Mouse (Mus musculus): ENCODE results near the gene Rtp2.

Rtp2 gene

DNA sequence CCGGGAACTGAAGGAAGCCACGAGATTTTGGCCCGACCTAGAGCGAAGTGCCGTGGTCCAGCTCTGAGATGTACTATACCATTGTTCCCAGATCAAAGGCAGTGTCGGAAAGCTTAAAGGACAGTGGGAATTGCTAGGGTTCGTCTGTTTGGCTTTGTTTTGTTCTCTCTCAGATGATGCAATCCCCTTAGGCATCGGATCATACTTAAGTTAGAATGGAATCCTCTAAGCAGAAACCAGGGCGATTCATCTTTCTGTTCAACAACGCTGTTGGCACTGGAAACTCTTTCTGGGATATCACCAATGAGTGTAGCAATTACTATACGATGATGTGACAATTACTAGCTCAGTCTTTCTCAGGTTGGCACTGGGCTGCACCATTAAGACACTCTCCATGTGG is at the start of gene Rtp2:
Rtp2 (minus strand) TSS at position 101 of the 400 bp plus-strand sequence.
- DNase-seq (ENCODE audit: extremely low read depth, low read depth) = no peak

DNA sequence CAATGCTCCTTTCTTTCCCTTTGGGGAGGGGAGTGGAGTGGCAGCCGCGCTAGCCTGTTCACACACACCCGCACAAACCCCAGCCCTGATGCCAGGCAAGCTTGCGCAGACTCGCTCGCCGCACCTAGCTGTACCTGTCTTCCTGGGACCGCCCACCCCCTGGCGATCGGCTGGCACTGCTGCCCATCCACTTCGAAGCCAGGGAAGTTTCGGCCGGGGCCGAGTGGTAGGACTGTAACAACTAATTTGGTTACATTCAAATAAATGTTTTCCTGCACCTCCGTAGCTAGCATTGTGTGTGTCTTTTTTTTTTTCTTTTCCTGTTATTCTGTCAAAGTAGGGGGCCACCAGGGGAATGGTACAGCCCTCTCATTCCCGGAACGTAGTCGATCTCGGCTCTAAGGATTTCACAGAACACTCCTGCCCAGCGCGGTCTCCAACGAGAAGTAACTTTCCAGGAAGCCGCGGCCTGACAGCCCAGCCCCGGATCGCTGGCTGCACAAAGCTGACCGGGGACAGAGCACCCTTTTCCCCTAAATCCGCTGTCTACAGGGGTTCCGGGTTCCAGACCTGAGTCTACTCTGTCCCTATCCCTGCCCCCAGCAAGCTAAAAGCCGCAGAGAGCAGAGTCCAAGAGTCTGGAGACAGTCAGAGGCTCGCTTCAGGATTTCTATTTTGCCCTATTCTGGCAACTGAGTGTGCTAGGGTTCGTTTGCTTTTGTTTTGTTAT is 49.0 kb upstream of the Rtp2 start:
- DNase-seq (ENCODE audit: extremely low read depth, low read depth) = no peak

DNA sequence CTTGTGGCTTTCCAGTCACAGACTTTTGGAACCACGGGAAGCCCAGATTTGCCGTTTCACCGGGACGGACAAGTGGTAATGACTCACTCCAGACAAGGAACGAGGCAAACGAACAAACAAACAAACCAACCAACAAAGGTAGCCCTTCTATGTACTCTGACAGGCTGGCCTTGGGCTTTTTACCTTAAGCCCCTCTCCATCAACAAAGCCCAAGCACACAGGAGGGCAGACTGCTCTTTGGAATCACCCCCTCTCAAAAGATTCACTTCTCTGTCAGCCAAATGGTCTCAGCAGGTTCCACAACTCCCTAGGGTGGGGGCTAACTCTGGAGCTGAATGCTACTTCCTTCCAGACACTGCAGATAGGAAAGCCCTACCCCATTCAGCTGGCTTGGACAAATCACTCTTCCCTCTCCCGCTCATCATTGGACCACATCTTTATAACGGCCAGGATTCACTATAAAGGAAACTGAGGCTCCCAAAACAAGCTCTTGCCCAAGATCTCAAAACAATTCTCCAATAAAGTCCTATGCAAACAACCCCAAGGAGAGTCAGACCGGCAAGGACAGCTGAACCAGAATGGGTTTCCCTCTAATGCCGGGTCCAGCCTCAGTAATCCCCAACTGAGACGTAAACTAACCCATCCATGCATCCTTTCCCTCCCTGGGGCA is 48.1 kb upstream of the Rtp2 start:
- DNase-seq (ENCODE audit: extremely low read depth, low read depth) = no peak

DNA sequence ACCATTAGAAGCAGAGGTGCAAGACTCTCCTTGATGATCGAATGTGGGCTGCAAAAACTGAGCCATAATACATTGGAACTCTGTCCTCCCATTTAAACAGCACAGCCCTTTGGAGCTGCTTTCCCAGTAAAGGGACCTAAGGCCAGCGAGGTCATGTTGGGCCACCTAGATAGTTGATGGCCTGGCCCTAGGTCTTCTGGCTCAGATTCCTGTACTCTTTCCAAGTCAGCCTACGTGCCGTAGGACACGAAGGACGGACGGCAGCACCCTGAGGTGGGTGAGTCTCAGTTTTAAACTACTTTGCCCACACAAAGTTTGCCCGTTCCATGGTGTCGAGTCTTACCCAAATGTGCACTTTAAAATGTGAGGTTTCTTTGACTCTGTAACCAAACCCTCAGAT is 47.3 kb upstream of the Rtp2 start:
- DNase-seq (ENCODE audit: extremely low read depth, low read depth) = no peak

DNA sequence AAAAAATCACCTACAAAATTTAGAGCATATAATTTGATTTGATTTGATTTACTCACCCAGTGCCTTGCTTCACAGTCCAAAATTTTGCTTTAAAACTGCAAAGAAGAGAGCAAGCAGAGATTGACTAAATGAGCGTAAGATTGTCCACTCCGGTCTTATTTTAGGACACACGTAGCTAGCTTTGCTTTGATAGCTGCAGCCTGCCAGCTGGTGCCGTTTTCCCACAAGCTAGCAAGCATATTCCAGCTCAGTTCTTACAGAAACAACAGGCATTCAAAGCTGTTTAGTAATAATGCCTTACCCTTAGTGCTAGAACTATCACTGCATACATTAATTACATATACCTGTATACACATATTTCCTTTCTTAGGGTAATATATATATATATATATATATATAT is 46.3 kb upstream of the Rtp2 start:
- DNase-seq (ENCODE audit: extremely low read depth, low read depth) = no peak

DNA sequence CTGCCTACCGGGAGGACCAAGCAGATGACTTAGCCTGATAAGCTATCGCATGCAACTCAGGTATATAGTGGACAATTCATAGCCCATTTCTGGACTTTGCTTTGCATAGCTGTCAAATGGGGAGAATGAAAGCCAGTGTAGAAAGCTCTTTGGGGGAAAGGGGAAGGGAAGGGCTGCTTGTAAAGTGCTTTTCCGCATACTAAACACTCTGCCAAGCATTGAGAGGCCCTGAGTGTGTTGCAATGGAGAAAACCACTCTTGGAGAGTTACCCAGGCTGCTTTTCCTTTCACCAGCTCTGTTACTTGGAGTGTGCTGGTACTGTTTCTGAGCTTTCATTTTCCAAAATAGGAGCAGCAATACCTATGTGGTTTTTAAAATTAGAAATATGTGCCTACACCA is 45.5 kb upstream of the Rtp2 start:
- no peak for DNase-seq (ENCODE audit: extremely low read depth, low read depth)

DNA sequence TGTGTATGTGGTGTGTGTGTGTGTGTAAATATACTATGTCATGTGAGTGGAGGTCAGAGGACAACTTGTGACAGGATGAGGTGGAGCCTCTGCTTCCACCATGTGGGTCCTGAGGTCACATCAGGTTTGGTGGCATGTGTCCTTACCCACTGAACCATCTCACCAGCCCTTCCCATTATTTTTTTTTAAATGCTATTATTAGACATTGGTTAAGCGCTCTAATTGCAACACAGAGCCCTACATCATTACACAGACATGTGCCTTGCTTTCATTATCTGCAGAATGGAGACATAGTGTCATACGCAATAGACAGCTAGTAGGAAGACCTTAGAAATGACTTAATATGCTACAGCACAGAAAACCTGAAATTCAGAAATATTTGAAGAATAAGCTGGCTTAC is 44.0 kb upstream of the Rtp2 start:
- DNase-seq (ENCODE audit: extremely low read depth, low read depth) = no peak

DNA sequence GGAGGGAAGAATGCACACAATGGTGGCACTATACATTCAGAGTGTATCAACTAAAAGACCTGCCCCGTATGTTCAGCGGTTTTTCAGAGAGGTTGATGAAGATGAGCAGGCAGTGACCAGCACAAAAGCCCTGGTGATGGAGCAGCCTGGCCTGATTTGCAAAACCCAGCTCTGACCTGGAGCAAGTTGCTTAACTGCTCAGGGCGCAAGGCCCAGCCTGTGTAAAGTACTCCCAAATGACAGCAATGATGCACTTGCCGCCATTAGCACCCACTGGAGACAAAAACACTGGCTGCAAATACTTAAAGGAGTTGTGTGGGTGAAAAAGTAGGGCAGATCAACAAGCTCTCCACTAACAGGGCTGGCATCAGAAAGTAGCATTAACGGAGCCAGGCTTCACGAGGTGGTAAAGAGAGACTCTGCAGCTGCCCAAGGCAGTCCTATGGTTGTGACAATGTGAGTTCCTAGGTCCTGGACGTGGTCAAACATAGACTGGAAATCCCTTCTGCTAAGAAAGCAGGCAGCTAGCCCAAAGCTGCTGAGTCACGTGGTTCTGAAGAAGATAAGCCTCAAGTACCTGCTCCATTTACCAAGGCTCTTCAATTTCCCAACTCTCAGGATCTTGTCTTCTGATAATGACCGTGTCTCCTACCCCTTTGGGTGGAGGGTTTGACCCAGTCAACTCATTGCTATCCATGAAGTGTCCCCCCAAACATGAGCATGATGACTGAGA is 41.6 kb upstream of the Rtp2 start:
- no peak for DNase-seq (ENCODE audit: extremely low read depth, low read depth)

DNA sequence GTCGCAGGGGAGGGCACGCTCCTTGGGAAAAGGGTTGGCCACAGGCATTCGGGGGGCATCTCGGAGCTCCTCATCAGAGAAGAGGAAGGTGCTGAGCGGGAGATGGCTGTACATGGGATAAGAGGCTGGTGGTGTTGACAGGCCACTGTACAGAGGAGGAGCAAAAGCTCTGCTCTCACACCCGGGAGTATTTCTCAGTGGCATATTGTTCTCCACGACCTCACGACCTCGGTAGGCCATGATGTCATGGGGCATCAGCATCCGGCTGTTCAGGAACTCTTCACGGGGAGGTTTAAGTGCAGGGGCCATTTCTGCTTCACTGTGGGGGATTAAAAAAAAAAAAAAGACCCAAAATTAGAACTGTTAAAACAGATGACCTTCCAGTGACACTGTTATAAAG is 40.7 kb upstream of the Rtp2 start:
- DNase-seq (ENCODE audit: extremely low read depth, low read depth) = no peak

DNA sequence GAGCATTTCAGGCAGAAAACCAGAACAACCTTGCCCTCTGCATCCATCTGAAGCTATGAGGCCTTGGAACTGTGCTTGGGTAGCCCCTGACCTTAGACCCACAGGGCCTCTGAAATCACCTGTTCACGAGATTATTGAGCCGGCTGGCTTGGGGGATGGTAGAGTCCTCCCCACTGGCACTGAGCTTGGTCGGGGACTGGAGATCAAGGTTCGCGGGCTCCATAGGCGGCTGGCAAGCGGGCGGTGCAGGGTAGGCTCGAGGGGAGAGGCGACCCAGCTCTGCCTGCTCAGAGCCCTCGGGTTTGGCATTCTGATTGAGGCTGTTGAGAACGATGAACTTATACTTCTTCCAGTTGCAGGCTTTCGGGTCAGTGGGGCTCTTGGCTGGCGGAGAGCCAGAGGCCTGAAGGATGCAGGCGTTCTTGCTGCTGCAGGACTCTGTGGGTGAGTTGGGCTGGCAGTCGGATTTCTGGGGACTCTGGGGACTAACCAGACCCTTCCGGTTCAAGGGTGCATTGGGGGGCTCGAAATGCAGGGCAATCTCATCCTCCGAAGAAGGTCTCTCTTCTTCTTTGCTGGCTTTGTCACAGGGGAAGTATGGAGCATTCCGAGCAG is 40.0 kb upstream of the Rtp2 start:
- no peak for DNase-seq (ENCODE audit: extremely low read depth, low read depth)

DNA sequence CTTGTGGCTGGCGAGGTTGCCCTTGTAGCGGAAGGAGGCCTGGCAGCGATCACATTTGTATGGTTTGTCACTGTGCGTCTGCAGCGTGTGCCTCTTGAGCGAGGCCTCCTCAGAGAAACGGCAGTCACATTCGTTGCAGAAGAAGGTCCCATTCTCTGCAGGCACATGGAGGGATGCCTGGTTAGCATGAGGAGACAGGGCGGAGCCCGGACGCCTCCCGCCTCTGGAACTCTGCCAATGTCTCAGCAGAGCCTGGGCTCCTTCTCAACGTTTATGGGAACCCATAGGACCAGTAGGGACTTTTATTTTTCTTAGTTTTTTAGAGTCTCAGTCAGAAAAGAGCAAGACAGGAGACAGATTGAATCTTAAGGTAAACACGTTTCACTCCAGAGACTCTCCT is 37.7 kb upstream of the Rtp2 start:
- no peak for DNase-seq (ENCODE audit: extremely low read depth, low read depth)

DNA sequence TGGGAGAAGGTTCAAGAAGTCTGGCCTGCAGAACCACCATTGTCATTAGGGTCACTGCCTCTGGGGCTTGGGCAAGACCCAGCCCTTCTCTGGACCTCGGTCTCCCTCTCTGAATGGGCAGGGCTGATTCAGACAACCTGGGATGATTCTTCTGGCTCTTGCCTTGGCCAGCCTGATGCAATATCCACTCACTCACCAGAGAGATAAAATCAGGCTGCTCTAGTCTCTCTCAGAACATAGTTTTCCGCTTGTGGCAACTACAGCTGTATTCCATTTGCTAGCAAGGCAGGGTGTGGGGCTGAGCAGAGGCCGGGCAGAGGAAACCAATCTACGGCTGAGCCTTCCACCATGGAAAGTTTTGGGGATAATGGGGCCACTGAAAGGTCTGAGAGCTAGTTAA is 36.7 kb upstream of the Rtp2 start:
- DNase-seq (ENCODE audit: extremely low read depth, low read depth) = no peak

DNA sequence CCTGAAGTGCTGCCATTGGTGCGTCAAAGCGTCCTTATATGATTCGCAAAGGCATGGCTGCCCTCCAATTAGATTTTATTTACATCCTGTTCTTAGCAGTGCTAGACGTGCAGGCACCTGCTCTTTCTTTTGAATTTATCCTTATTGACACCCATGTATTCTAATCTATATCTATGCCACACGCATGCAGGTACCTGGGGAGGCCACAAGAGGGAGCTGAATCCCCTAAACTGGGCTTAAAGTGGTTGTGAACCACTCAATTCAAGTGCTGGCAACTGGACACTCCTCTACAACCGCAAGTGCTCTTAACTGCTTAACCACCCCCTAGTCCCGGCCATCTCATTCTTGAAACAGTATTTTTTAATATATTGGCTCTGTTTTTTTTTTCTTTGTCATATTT is 35.1 kb upstream of the Rtp2 start:
- no peak for DNase-seq (ENCODE audit: extremely low read depth, low read depth)

DNA sequence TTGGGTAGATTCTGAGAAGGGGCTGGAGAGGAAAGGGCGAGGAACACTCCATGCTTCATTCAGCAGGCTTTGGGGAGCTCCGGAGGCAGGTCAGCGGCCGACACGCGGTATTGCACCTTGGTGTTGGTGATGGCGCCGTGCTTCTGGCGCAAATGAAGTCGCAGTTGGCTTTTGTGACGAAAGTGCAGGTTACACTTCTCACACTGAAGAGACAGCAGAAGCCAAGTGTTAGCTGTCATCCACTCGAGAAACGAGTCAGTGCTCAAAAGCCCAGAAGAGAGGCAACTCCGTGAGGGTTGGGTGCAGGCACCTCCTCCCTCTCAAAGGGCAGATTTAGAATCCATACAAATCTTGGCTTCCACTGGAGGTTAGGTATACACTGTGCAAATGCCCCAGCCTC is 33.9 kb upstream of the Rtp2 start:
- DNase-seq (ENCODE audit: extremely low read depth, low read depth) = no peak

DNA sequence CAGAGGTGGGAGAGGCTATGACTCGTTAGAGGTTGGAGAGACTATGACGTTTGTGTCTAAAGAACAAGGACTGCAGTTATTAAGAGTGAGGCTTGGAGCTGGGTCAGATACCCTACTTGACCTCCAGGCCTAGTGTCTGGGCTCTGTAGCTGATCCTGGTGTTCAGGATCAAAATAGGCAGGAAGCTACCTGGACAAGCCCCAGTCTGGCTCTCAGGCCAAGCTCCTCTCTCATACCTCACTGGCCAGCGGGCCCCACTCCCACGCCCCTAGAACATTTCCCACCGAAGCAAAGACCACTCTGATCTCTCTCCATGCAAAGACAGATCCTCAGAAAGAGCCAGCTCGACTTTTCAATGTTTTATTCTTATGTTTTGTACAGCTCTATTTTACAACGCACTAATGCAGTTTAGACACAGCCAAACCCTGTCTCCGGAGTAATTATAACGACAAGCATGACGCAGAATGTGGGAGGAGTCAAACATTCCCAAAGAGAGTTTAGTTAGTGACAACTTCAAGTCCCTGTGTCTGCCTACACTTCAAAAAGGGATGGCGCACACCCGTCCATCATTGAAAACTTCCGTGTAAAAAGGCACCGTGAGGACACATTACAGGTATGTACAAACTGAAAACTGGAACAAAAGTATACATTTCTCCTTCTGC is 32.6 kb upstream of the Rtp2 start:
- no peak for DNase-seq (ENCODE audit: extremely low read depth, low read depth)

DNA sequence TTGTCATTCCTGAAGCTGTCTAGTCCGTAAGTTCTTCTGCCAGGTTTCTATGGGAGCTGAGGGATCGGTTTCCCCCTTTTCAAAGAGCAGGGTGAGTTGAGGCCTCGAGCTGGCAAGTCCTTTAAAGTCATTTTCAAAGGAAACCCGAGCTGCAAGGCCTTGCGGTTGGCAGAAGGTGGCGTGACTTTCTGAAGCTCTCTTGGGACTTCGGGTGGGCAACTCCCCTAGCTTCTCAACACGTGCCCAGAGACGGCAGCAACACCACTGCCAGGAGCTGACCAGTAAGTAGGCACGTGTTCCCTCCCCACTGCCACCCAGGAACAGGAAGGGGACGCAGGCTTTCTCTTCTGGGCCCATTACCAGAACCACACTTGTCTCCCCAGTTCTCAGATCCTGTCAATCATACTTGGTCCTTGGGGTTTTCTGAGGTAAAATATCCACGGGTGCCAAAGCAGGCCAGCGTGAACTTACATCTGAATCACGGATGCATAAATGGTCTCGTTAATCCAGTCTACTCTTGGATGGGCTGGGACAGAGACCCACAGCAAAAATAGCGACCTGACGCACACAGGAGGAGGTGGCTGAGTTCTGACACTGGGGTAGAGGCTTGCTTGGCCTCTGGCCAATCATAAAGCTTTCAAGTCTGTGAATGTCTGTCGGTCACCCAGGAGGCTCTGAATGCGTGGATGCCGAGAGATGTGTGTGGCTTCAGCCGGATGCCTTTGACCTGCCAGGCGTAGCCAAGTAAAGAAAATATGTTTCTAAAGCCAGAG is 31.9 kb upstream of the Rtp2 start:
- DNase-seq (ENCODE audit: extremely low read depth, low read depth) = no peak

DNA sequence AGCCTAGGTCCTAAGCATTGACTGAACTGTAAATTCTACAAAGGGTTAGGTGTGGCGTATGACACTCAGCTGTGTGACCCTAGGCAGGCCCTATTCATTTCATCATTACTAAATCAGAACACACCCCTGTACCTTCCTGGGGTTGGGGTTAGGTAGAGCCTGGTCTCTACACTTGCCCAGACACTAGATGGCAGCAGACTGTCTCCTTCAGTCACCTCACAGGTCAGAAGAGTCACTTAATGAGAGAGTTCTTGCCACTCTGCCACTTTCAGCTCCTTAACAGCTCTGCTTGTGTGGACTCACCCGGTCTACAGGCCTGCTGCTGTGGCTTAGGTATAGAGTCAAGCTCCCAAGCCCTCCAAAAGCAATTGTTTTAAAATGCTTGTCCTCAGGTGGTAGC is 30.2 kb upstream of the Rtp2 start:
- DNase-seq (ENCODE audit: extremely low read depth, low read depth) = no peak

DNA sequence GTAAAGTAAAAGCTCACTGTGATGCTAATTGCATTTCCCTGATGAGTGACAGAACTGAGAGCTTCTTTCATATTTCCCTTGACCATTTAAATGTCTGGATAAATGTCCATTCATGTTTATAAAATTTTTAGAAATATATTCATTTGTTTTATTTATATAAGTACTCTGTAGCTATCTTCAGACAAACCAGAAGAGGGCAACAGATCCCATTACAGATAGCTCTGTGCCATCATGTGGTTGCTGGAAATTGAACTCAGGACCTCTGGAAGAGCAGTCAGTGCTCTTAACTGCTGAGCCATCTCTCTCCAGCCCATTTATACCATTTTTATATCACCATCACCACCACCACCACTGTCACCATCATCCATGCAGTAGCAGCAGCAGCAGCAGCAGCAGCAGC is 26.7 kb upstream of the Rtp2 start:
- DNase-seq (ENCODE audit: extremely low read depth, low read depth) = no peak

DNA sequence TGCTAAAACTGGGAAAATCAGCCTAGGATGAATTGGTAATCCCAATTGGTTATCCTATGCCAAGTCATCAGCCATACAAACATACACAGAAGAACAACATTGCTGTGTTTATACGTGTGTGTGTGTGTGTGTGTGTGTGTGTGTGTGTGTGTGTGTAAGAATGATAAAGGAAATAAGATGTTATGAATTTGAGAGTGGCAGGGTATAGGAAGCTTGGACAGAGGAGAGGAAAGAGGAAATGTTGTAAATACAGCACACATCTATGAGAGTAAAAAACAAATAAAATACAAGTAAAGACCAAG is 21.7 kb upstream of the Rtp2 start:
- DNase-seq (ENCODE audit: extremely low read depth, low read depth) = no peak

DNA sequence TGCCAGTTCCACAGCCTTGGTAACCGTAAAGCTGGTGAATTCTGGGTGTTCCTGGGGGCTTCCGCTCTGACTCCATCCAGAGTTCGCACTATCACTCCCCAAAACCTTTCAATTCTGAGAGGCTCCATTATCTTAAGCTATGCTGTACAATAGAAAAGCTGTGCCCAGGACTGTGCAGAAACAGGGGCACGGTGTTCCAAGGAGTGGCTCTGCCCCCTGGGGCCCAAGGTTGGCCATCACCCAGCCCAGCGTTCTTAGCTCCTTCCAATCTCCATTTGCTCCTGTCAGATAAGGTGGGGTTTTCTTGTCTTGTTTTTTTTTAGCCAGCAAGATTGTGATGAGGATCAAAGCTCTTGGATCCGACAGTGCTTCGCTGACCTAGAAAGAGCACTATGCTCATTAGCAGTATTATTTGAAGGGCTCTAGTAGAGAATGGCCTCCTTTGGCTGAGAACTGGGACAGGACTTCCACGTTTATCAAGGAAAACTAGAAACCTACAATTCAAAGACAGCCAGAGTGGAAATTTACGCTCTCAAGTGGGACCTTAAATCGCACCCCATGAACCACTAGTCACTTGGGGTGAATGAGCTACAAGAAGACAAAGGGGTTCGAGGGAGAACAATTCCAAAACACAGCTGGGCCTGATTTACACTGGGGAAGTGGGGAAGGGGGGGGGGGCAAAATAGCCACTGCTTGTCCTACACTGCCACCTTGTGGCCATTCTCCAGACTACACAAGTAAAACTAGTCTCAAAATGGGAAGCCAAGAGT is 21.2 kb upstream of the Rtp2 start:
- DNase-seq (ENCODE audit: extremely low read depth, low read depth) = no peak

Data from MEL-GATA-1-ER (cell line).